Mouse (Mus musculus) thymus, postnatal 10 days (tissue): ENCODE measurements around the gene Actl7a.

Experiments
- DNase-seq, 2 experiments: peaks; one replicate each; pipeline ENCODE4 v3.0.0; 2021; ENCODE audit warnings: low spot score in 2 of 2

The Actl7a gene

DNA sequence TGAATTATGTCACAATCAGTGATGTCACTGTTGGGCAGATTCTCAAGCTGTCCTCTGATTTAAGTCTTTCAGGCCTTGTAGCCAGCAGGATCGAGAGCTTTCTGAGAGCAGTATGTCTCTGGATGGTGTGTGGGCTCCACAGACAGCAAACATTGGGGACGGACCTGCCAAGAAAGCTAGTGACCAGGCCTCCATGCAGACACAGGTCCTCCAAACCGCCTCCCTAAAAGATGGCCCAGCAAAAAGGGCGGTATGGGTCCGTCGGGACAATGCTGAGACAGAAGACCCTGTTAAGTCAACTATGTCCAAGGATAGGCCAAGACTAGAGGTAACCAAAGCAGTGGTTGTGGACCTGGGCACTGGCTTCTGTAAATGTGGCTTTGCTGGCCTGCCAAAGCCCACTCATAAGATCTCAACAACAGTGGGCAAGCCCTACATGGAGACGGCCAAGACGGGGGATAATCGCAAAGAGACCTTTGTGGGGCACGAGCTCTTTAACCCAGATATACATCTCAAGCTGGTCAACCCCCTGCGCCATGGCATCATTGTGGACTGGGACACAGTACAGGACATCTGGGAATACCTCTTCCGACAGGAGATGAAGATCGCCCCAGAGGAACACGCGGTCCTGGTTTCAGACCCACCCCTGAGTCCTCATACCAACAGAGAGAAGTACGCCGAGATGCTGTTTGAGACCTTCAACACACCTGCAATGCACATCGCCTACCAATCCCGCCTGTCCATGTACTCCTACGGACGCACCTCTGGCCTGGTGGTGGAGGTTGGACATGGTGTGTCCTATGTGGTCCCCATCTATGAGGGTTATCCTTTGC, at the start of gene Actl7a:
TSS of gene Actl7a (plus strand) at position 51 of the 833 bp plus-strand sequence.
- no peak for DNase-seq

DNA sequence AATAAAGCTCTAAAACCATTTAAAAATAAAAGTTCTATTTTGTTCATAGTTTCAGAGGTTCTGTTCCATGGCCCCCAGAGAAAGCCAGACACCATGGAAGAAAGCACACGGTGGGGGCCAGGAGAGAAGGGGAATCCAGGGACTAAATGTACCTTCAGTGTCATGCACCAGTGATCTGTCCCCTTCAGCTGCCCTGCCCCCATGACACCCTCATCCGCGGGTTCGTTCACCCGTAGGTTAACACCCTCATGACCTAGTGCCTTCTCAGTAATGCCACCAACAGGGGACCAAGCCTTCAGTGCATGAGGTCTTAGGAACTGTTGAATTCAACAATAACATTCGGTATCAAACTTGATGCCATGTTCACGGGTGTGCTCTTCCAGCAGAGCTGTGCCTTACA, 46.8 kb upstream of the Actl7a start:
- no peak for DNase-seq

DNA sequence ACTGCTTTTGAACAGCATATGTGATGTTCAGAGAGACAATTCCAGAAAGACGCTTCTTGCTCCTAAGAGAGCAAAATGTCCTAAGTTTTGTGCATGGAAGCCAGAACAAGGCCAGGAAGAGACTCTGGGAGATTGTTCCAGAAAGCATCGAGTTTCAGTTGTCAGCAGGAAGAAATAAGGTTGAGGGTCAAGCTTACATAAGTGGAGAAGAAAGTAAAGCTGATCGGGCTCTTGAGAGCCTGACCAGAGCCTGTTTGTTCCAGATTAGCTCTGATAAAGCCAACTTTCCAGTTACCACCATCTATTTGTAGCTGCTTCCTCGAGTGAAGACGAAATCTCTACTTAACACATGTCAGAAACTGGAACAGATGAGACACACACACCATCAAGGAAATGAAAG, 44.5 kb upstream of the Actl7a start:
- no peak for DNase-seq

DNA sequence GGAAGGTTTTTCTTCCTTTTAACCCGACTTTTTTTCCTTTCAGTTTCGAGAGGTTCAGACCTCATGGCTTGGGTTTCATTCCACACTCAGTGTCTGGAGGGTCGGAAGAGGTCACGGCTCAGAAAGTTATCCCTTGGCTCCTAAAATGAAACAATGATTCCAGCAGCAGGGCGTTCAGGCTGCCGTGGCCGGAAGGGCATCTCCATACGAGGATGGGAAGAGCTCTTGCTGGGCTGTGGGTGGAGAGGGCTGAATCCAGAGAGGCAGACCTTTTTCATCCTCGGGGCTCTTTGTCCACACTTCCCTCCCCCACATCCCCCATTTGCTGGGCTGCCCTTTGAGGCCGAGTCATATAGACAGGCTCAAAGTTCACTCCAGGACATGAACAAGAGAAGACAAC, 41.0 kb upstream of the Actl7a start:
- DNase-seq, result no peak

DNA sequence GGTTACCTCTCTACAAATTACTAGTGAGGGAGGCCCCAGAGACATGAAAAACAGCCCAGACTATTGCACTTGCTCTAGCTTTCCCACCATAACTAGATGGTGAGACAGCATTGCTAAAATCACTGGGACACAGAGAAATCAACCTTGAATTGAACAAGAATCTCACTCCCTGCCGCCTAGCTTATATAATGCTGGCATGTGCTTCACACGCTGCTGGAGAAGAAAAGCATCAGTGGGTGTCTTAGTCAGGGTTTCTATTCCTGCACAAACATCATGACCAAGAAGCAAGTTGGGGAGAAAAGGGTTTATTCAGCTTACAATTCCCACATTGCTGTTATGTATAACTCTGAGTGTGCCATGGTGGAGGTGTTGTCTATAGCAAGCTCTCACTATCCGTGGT, 30.1 kb upstream of the Actl7a start:
- no peak for DNase-seq

DNA sequence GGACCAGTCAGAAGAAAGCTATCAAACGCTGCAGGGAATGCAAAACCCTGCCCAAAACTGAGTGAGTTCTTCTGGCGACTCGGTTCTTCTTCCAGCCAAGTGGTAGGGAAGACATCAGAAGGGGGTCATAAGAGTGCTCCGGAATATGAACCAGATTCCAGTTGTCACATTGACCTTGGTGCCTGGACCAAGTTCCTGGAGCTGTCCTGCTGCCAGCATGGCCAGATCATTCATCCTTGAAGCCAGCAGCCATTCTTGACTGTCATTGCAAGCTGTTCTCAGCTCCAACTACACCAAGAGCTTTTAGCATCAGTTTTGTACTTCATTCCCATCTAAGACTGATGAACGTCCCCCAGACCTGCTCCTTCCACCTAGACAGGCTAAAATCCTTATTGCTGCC, 26.4 kb upstream of the Actl7a start:
- DNase-seq, result no peak

DNA sequence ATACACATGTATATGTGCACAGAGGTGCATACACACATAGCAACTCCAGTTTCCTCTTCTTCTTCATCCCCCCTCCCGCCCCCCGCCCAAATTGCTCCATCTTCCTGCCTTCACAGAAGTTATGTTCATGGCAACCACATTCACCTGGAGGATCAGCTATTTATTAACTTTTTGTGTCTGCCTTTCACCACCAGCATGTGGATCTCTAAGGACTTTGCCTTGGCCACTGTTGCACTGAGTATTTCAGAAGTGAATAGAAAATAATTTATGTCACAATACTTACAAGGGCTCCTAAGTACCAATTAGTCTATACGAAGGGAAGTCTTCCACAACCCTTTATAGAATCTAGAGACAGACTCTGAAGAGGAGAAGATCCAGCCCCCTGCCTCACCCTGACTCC, 25.3 kb upstream of the Actl7a start:
- no peak for DNase-seq

DNA sequence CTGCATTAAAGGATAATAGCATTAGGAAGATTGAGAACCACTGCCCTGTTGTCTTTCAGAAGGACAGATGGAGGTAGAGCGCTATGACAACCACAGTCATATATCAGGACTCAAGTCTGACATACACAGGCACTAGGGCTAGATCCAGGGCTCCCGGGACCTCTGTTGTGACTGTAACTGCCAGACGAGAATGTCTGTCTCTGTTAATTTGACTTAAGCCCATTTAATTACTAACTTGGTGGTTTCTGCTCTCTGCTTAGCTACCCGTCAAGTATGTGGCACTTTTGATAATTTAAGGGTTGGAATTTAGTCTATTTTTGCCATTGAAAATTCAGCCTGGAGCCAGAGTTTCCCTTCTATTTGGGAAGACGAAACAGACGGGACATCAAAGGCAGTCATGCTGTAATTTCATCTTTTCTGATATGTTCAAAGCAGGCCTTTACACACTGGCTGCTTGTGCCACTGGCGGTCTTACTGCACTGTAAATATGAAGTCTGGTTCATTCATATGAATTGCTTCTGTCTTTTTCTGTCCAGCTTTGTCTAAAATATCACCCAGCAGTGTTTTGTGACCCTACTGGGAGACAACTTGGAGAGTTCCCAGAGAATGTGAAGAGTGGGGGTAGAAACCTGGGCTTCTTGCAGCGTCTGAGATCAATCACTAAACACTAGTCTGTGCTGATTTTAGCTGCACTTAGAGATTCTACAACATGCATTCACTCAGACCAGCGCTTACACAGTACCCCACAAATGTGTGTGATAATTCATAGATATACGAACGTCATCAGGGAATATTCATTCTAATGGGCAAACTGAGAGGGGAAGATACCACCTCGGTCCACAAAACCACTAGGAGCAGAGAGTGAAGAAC, 24.4 kb upstream of the Actl7a start:
- no peak for DNase-seq

DNA sequence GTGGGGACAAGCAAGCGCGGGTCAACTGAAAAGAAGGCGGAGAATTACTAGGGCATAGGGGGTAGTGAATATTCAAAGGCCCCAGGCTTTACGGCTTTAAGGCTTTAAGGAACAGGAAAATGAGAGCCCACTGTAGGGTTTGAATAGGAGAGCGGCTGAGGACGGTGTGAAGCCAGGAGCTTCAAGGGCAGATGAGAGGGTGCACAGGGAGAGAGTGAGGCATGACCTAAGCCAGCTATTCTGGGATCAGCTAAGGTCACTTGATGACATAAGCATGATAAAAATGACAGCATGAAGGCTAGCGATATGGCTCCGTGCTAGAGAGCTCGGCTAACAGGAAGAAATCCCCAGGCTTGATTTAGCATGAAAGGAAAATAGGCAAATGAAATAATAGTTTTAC, 23.8 kb upstream of the Actl7a start:
- no peak for DNase-seq

DNA sequence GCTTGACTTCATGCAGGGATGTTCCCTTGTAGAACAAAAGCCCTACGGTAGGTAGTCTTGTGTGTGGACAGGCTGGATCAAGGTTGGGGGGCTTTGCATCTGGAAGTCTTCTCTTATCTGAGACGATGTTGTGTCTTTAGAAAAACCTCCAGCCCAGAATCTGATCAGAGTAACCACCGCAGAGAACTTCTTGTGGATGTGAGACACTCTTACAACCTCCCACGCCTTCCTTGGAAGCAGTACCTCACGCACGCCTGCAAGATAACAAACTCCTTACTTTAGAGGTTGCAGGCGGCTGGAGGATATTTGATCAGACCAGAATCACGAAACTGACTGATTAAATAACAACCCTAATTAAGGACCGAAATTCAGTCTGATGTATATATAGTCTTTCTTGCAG, 22.8 kb upstream of the Actl7a start:
- no peak for DNase-seq

DNA sequence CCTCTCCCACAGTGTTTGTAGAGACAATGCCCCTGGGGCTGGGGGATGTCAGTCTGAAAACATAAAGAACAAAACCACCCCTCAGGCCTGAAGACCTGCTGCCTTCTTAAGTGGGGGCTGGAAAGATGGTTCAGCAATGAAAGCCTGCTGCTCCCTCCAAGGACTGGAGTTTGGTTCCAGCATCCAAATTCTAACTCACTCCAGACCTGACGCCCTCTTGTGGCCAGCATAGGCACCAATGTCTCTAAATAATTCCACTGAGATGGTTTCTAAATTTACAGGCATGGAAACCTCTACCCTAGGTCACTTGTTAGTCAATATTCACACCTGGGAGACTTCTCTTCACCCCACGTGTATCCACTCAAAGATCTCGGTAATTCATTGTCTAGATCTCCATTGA, 21.7 kb upstream of the Actl7a start:
- DNase-seq, result peak in 1 of 2 experiments; percentile 14

DNA sequence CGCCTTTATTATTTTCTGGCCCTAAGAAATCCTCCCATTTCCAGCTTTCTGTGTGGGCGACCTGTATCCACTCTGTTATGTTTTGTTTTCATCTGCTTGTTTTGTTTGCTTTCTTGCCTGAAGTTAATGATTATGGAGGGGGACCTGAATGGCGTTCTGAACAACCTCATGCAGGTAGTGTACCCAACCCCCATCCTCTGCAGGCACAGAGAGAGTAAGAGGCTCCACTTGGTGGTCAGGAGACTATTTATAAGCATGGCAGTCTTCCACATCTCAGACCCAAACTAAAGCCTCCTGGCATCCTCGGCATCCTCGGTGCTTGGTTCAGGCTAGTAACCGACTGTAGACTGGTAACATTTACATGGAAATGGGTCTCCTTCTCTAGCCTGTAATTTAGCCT, 20.9 kb upstream of the Actl7a start:
- no peak for DNase-seq

DNA sequence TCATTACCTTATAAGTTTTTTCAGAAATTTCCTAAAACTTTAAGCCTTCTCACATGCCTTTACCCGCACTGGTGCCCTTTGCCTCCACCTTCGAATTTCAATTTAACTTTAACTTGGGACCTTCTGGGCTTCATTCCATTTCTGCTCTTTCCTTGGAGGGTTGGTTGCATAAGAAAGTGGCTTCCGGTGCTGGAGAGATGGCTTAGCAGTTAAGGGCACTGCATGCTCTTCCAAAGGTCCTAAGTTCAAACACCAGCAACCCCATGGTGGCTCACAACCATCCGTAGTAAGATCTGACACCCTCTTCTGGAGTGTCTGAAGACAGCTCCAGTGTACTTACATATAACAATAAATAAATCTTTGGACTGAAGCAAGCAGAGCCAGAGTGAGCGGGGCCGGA, 20.0 kb upstream of the Actl7a start:
- DNase-seq, result no peak

DNA sequence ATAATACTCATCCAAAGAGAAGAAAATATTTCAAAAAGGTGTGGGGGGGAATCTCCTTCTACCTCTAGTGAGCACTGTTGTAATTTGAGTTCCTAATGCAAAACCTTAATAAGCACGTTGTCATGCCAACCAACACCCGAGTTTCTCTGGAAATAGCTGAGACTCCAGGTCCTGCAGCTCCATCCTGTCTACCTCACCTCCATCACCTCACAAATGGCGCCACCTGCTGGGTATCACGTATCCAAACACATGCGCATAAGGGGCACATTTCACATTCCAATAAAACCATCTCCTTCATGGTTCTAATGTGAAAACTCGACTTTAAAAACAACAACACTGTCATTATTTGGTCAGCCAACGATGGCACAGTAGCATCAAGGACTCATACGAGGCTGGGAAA, 17.4 kb upstream of the Actl7a start:
- DNase-seq, result peak in 1 of 2 experiments; percentile 29

DNA sequence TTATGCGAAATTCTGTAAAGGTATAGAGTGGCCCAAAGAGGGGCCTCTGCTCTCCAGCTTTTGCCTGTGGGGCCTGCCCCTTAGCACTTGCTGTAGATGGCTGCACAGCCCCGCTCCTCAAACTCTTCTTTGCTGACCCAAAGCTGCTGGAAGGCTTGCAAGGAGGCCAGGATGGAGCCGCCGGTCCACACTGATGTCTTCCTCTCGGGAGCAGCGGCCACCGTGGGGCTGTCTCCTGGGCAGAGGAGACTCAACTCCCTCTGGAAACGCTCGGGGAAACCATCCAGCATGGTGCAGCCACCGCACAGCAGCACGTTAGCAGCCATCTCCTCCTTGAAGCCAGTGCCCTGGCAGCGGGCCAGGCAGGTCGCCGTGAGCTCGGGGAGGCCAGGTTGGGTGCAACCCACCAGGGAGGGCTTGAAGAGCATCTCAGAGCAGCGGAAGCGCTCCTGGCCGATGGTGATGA, 3.2 kb upstream of the Actl7a start, which contains the start of gene Gm26657:
TSS of gene Gm26657 (plus strand) at position 51 of the 466 bp plus-strand sequence.
- no peak for DNase-seq

DNA sequence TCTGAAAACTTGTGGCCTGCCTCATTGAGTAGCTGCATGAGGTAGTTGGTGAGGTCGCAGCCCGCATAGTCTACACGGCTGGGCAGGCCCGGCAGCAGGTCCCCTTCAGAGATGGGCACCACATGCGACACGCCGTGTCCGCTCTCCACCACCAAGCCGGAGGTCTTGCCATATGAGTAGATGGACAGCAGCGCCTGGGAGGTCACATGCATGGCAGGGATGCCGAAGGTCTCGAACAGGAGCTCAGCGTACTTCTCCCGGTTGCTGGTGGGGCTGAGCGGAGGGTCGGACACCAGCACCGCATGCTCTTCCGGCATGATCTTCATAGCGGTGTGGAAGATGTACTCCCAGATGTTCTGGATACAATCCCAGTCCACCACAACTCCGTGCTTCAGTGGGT, 2.6 kb upstream of the Actl7a start:
- no peak for DNase-seq

DNA sequence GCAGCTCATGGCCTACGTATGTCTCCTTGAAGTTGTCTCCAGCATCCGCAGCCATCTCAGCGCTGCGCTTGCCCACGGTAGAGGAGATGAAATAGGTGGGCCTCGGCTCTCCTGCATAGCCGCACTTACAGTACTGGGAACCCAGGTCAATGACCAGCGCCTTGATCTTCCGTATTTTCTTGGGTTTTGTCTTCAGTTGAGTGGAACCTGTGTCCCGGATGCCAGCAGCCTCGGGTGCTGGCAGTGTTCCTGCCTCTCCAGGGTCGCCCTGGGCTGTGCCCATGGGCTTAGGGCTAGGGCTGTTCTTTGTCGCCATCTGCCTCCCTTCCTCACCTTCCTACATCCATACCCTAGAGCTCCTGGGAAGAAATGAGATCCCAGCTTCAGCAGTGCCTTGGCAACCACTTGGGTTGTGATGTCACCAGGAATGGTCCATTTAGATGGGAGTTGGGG, 2.1 kb upstream of the Actl7a start, which contains the start of gene Actl7b:
TSS of gene Actl7b (minus strand) at position 403 of the 453 bp plus-strand sequence.
- DNase-seq, result no peak

DNA sequence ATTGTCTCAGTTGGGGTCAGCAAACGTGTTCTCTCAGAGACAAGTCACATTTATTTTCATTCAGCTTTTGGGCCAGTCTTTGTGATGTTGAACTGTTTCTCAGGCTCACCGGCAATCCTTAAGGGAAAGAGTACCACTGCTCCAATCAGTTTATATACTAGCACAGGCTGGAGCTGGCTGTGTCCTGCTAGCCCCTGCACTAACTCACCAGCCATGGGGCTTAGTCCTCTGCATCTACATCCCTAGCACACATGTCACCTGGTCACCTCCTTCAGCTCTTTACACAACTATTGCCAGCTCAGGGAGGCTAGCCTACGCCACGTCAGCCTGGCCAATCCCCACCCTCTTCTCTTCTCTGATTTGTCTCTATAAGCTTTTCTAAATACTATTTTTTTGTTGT, 515 bp upstream of the Actl7a start:
- no peak for DNase-seq

DNA sequence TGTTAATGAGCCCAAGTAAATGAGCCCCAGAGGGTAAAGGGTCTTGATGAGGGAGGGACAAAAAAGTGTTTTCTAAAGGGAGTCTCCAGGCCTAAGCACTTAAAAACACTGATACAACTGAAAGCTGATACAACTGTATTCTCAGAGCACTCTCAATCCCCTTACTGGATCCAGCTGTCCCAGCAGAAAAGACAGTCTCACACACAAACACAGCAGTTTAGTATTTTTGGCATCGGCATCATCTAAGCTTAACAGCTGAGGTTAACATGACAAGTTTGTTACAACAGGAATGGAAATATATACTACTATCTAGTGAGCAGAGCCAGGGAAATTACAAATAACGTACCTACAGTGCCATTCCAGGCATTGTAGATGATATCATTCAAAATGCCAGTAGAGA, 3.1 kb downstream of the Actl7a start:
- DNase-seq, result no peak

DNA sequence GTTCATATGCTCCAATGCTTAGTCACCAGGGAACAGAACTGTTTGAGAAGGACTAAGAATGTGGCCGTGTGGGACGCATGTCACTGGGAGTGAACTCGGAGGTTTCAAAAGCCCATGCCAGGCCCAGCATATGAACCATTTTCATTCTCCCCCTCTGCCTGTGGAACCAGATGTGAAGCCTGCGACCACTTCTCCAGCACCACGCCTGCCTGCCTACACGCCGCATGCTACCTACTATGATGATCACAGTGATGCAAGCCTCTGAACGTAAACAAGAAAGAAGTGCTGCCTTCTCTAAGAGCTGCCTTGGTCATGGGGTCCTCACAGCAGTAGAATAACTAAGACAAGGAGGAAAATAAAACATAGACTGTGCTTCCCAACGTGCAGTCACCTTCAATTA, 4.2 kb downstream of the Actl7a start:
- DNase-seq, result no peak

DNA sequence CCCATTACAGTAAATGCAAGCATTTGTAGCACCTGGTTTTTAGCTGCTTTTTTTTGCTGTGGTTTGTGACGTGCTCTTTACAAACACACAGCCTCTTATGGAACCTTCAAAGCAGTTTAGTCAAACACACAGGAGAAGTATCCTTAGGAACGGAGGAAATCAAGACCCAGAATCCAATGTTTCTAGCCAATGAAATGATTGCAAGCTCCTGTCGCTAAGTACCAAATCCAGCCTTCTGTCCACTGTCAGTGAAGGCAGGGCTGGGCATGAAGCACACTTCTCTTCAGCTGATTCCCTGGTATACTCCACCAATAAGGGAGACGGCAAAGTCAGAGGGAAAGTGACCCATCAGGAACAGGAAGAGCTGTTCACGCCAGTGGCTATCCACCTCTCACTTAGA, 12.8 kb downstream of the Actl7a start:
- no peak for DNase-seq

DNA sequence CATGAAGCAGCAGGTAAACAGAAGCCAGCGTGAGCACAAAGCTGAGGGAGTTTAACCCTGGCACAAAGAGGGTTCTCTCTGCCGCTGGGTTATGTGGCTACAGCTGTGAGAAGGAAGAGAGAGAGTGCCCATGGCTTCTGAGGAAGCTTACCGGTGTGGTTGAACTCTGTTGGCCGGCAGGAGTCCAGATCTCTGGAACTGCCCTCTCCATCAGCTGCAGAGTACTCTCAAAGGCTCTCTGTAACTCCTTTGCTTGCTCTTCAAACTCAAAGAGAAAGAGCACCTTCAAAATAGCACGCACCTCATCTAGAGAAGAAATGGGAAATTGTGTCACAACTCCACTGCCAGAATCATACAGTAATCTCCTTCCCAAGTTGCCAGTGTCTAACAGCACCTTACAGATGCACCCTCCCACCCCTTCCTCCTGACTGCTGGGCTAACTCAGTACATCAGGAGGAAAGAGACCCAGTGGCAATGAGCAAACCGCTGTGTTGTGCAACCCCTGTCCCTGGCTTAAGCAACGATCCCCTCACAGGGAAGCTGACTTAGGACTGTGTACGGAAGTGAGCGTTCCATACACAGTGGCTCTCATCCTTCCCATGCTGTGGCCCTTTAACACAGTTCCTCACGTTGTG, 13.9 kb downstream of the Actl7a start:
- no peak for DNase-seq
